Mouse (Mus musculus): ENCODE data around the gene Gm9887.

DNA sequence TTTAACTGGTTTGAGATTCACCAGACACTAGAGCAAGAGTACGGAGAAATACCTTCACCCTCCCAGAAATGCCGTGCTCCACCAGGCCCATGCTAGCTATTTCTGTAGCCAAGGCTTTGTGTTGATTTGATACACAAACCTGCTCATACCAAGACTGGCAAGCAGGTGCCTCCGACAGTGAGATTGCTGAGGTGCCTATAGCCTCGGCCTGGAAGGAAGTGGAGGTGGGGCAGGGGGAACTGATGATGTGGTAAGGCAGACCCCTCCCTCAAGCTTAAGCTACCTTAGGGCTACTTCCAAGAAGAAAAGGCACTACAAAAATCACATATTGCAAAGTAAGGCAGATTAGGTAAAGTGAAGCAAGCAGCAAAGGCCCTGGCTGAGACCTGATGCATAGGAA lies 28.1 kb upstream of the Gm9887 start:
- TF ChIP-seq CTCF (IDR thresholded peaks at IDR 0.05; ENCODE audit: low read depth) (no peak), EP300 (optimal IDR thresholded peaks at IDR 0.05) (no peak)

Measured in stomach, postnatal 0 days (tissue).